Mouse (Mus musculus): ENCODE data around the gene Hnrnpa3. TPM values are rescaled to one million over a fixed set of nuclear protein-coding genes. Genes with fewer than 3 reads are reported as not detected.

Hnrnpa3 gene
- polyA plus RNA-seq, 1 experiment from 2014 or later = 127 TPM

- H3K4me1 ChIP-seq (replicated peaks; ENCODE audit: control insufficient read depth, insufficient read depth) = peaks cover 9% of the 10 kb centered on the region; the same call in 1 of the 2 replicates
- WGBS = 70% methylated on average over 8 of the region's 8 CpGs
- TF ChIP-seq CTCF (IDR thresholded peaks at IDR 0.05; ENCODE audit: low read depth) (no peak), EP300 (optimal IDR thresholded peaks at IDR 0.05) (no peak)
- H3K9me3 ChIP-seq (ENCODE audit: control insufficient read depth, low read length) = no peaks in the 10 kb centered on the region
- no peak overlapping the region for H3K4me3 ChIP-seq (ENCODE audit: low read depth, low read length)
- ATAC-seq (ENCODE audit: low FRiP score, low TSS enrichment) (no peak), DNase-seq (ENCODE audit: low spot score) (no peak)
- H3K27ac ChIP-seq (replicated peaks) = no peak overlapping the region
- H3K36me3 ChIP-seq (ENCODE audit: control insufficient read depth, insufficient read depth, low read length) = peaks cover 24% of the 10 kb centered on the region
- H3K4me2 ChIP-seq (replicated peaks; ENCODE audit: low read depth) = no peak overlapping the region
- H3K27me3 ChIP-seq (ENCODE audit: control insufficient read depth, insufficient read depth, low read length) = no peaks in the 10 kb centered on the region
- no peak overlapping the region for H3K9ac ChIP-seq (ENCODE audit: low read length)
These were observed 20.9 kb downstream of the Hnrnpa3 start for GRCm38 (mm10) chr2:75679947-75680346.

- Histone ChIP-seq H3K4me3 (ENCODE audit: low read depth, low read length) (no peak overlapping the region), H3K9me3 (ENCODE audit: control insufficient read depth, low read length) (no peaks in the 10 kb centered on the region), H3K9ac (ENCODE audit: low read length) (no peak overlapping the region), H3K27me3 (ENCODE audit: control insufficient read depth, insufficient read depth, low read length) (no peaks in the 10 kb centered on the region), H3K4me2 (replicated peaks; ENCODE audit: low read depth) (no peak overlapping the region), H3K27ac (replicated peaks) (no peak overlapping the region), H3K36me3 (ENCODE audit: control insufficient read depth, insufficient read depth, low read length) (peaks cover 17% of the 10 kb centered on the region), H3K4me1 (replicated peaks; ENCODE audit: control insufficient read depth, insufficient read depth) (peaks cover 9% of the 10 kb centered on the region; the same call in 1 of the 2 replicates)
- WGBS = 47% methylated on average over 7 of the region's 7 CpGs
- DNase-seq (ENCODE audit: low spot score) (no peak), ATAC-seq (ENCODE audit: low FRiP score, low TSS enrichment) (no peak)
- TF ChIP-seq CTCF (IDR thresholded peaks at IDR 0.05; ENCODE audit: low read depth) = no peak
- no peak for TF ChIP-seq EP300 (optimal IDR thresholded peaks at IDR 0.05)
These were observed 22.4 kb downstream of the Hnrnpa3 start for GRCm38 (mm10) chr2:75681439-75681838.

- peak overlapping the region; percentile 0; the same call in 1 of the 2 replicates for H3K4me2 ChIP-seq (replicated peaks; ENCODE audit: low read depth)
These were observed 24.1 kb downstream of the Hnrnpa3 start for GRCm38 (mm10) chr2:75682978-75683709.

GRCm38 (mm10) chr2:75684526-75684925, 25.5 kb downstream of the Hnrnpa3 start:
- DNase-seq (ENCODE audit: low spot score) (no peak), ATAC-seq (ENCODE audit: low FRiP score, low TSS enrichment) (no peak)
- TF ChIP-seq CTCF (IDR thresholded peaks at IDR 0.05; ENCODE audit: low read depth) (no peak), EP300 (optimal IDR thresholded peaks at IDR 0.05) (no peak)
- Histone ChIP-seq H3K27ac (replicated peaks) (no peak overlapping the region), H3K4me3 (ENCODE audit: low read depth, low read length) (no peak overlapping the region), H3K36me3 (ENCODE audit: control insufficient read depth, insufficient read depth, low read length) (no peaks in the 10 kb centered on the region), H3K9ac (ENCODE audit: low read length) (no peak overlapping the region), H3K4me2 (replicated peaks; ENCODE audit: low read depth) (no peak overlapping the region), H3K9me3 (ENCODE audit: control insufficient read depth, low read length) (no peaks in the 10 kb centered on the region), H3K4me1 (replicated peaks; ENCODE audit: control insufficient read depth, insufficient read depth) (peaks cover 9% of the 10 kb centered on the region; the same call in 1 of the 2 replicates), H3K27me3 (ENCODE audit: control insufficient read depth, insufficient read depth, low read length) (no peaks in the 10 kb centered on the region)
- 71% methylated on average over 3 of the region's 3 CpGs for WGBS

More at GRCm38 (mm10) chr2:75682978-75683709, 24.1 kb downstream of the Hnrnpa3 start:
- 34% methylated on average over 15 of the region's 15 CpGs for WGBS
- H3K9ac ChIP-seq (ENCODE audit: low read length) = 0 out of 2 replicates have a peak overlapping the region, but pooled peaks have one; percentile 2
- no peak for DNase-seq (ENCODE audit: low spot score)
- H3K4me1 ChIP-seq (replicated peaks; ENCODE audit: control insufficient read depth, insufficient read depth) = peaks cover 9% of the 10 kb centered on the region; the same call in 1 of the 2 replicates
- no peak; the same call in 1 of the 2 replicates for ATAC-seq (ENCODE audit: low FRiP score, low TSS enrichment)
- no peak for TF ChIP-seq EP300 (optimal IDR thresholded peaks at IDR 0.05)
- no peak for TF ChIP-seq CTCF (IDR thresholded peaks at IDR 0.05; ENCODE audit: low read depth)
- H3K36me3 ChIP-seq (ENCODE audit: control insufficient read depth, insufficient read depth, low read length) = peaks cover 9% of the 10 kb centered on the region; the same call in 1 of the 2 replicates
- H3K27me3 ChIP-seq (ENCODE audit: control insufficient read depth, insufficient read depth, low read length) = no peaks in the 10 kb centered on the region
- H3K9me3 ChIP-seq (ENCODE audit: control insufficient read depth, low read length) = no peaks in the 10 kb centered on the region
- H3K27ac ChIP-seq (replicated peaks) = peak overlapping the region; percentile 77
- no peak overlapping the region for H3K4me3 ChIP-seq (ENCODE audit: low read depth, low read length)

- Histone ChIP-seq H3K27me3 (ENCODE audit: control insufficient read depth, insufficient read depth, low read length) (no peaks in the 10 kb centered on the region), H3K4me2 (replicated peaks; ENCODE audit: low read depth) (no peak overlapping the region), H3K4me1 (replicated peaks; ENCODE audit: control insufficient read depth, insufficient read depth) (peaks cover 9% of the 10 kb centered on the region; the same call in 1 of the 2 replicates), H3K9ac (ENCODE audit: low read length) (no peak overlapping the region), H3K4me3 (ENCODE audit: low read depth, low read length) (no peak overlapping the region), H3K36me3 (ENCODE audit: control insufficient read depth, insufficient read depth, low read length) (no peaks in the 10 kb centered on the region), H3K9me3 (ENCODE audit: control insufficient read depth, low read length) (no peaks in the 10 kb centered on the region), H3K27ac (replicated peaks) (peak overlapping the region; percentile 66)
- no peak for TF ChIP-seq EP300 (optimal IDR thresholded peaks at IDR 0.05)
- TF ChIP-seq CTCF (IDR thresholded peaks at IDR 0.05; ENCODE audit: low read depth) = no peak
- 46% methylated on average over 6 of the region's 6 CpGs for WGBS
- DNase-seq (ENCODE audit: low spot score) = no peak
- peak; percentile 74 for ATAC-seq (ENCODE audit: low FRiP score, low TSS enrichment)
These were observed 26.4 kb downstream of the Hnrnpa3 start for GRCm38 (mm10) chr2:75685458-75685861.

Measured in stomach, postnatal 0 days (tissue).